Mouse (Mus musculus) E14TG2a.4 (cell line): Measurements from ENCODE around the gene Fam192a.

ENCODE experiments used
- CTCF ChIP-seq: conservative IDR thresholded peaks from 2 replicates; pipeline ENCODE4 v1.5.1; 2014; ENCODE audit warnings: low read length
- NANOG ChIP-seq: IDR thresholded peaks from 2 replicates; pipeline ENCODE4 v1.6.1; 2014; ENCODE audit warnings: borderline replicate concordance, low read length, mixed read lengths

GRCm38 (mm10) chr8:94534612-94535011 lies 67.2 kb downstream of the Fam192a start:
- TF ChIP-seq CTCF (no peak), NANOG (no peak)
